Mouse (Mus musculus) olfactory bulb, adult 2 months (tissue): ENCODE results near the gene Sgms1.

Experiments used
- CTCF ChIP-seq: fragments of 200-500 bp; IDR thresholded peaks from 2 replicates; pipeline ENCODE4 v1.5.1; 2012; ENCODE audit warnings: low read depth, mild to moderate bottlenecking, low read length, moderate library complexity; ENCODE audit not compliant: insufficient read depth
- POLR2A ChIP-seq: fragments of 200-500 bp; IDR thresholded peaks from 2 replicates; pipeline ENCODE4 v1.6.1; 2012; ENCODE audit warnings: mild to moderate bottlenecking, low read depth, low read length, moderate library complexity; ENCODE audit not compliant: insufficient read depth

DNA sequence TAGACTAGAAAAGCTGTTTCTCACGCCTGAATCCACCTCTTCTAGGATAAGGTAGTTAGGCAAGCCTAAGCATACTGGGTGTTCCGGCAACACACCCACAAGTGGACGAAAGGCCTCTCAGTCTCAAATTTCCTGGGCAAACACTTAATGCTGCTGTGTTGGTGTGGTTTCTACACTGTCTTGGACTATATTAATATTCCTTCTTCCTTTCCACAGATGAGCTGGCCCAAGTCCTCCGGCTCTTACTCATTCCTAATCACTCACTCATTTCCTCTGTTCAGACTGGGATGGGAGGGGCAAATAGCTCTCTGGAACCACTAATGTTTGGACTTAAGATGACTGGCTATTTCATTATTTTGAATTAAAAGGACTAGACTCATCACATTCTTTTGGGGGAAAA lies 84.6 kb downstream of the Sgms1 start:
- no peak for TF ChIP-seq CTCF
- no peak for TF ChIP-seq POLR2A
